Mouse (Mus musculus) stomach, embryonic 15.5 days (tissue): ENCODE measurements around the gene Hdac7. TPM values are rescaled to one million over a fixed set of nuclear protein-coding genes. Genes with fewer than 3 reads are reported as not detected.
A peak's percentile ranks its signal among the peaks of the same experiment; 100 is the strongest.

ENCODE experiments used
- ATAC-seq: fragments of 200-750 bp; cut with Nextera tagmentation; 2 replicates; pipeline ENCODE4 v1.8.0; 2017; ENCODE audit warnings: low read depth, moderate number of reproducible peaks, moderate TSS enrichment; ENCODE audit not compliant: insufficient read depth, low FRiP score
- H3K27ac ChIP-seq: fragments of 300-500 bp; sonication (generic); 2 replicates; pipeline ENCODE4 v1.5.1; 2015; ENCODE audit warnings: mild to moderate bottlenecking, inconsistent platforms
- H3K27me3 ChIP-seq: fragments of 300-500 bp; sonication (generic); replicated peaks from 2 replicates; pipeline ENCODE4 v1.6.1; 2015; ENCODE audit warnings: inconsistent platforms
- H3K36me3 ChIP-seq: fragments of 300-500 bp; sonication (generic); 2 replicates; pipeline ENCODE4 v1.6.1; 2015; ENCODE audit warnings: inconsistent platforms
- H3K4me1 ChIP-seq: fragments of 300-500 bp; sonication (generic); 2 replicates; pipeline ENCODE4 v1.6.1; 2015; ENCODE audit warnings: inconsistent platforms
- H3K4me2 ChIP-seq: fragments of 300-500 bp; sonication (generic); 2 replicates; pipeline ENCODE4 v1.6.1; 2015; ENCODE audit warnings: mild to moderate bottlenecking, inconsistent platforms
- H3K4me3 ChIP-seq: fragments of 300-500 bp; sonication (generic); replicated peaks from 2 replicates; pipeline ENCODE4 v1.5.1; 2015; ENCODE audit warnings: inconsistent platforms
- H3K9ac ChIP-seq: fragments of 300-500 bp; sonication (generic); 2 replicates; pipeline ENCODE4 v1.6.1; 2015; ENCODE audit warnings: inconsistent platforms
- H3K9me3 ChIP-seq: fragments of 300-500 bp; sonication (generic); 2 replicates; pipeline ENCODE4 v1.6.1; 2016; ENCODE audit warnings: inconsistent platforms
- WGBS: fragments of 180-500 bp; shearing (Covaris S2); methylation state at CpG from one replicate; pipeline ENCODE4 v1.1.7; 2015; 5-methylcytosine and 5-hydroxymethylcytosine counted together
- polyA plus RNA-seq: library from polyadenylated mRNA; unstranded; fragments of >200 nt; fragmentation: Nextera tagmentation; extraction: Ambion mirVana; gene quantifications from 2 replicates; pipeline ENCODE4 v1.2.1, GENCODE M21; 2015

Gene Hdac7
- polyA plus RNA-seq, 1 experiment from 2014 or later: 22.1 TPM

GRCm38 (mm10) chr15:97809206-97809605, 35.1 kb downstream of the Hdac7 start:
- no peak overlapping the region for H3K4me3 ChIP-seq
- no peaks in the 10 kb centered on the region for H3K9me3 ChIP-seq
- H3K9ac ChIP-seq: no peak overlapping the region
- H3K4me2 ChIP-seq: no peak overlapping the region
- peaks cover 41% of the 10 kb centered on the region for H3K36me3 ChIP-seq
- H3K4me1 ChIP-seq: peaks cover 24% of the 10 kb centered on the region
- 80% methylated on average over 14 of the region's 14 CpGs for WGBS
- H3K27ac ChIP-seq: no peak overlapping the region
- no peaks in the 10 kb centered on the region for H3K27me3 ChIP-seq
- no peak for ATAC-seq

- Histone ChIP-seq H3K36me3 (peaks cover 41% of the 10 kb centered on the region), H3K4me3 (no peak overlapping the region), H3K27ac (no peak overlapping the region), H3K4me2 (no peak overlapping the region), H3K9ac (no peak overlapping the region), H3K27me3 (no peaks in the 10 kb centered on the region), H3K9me3 (no peaks in the 10 kb centered on the region), H3K4me1 (peaks cover 17% of the 10 kb centered on the region)
- 87% methylated on average over 14 of the region's 14 CpGs for WGBS
- no peak for ATAC-seq
Observed at GRCm38 (mm10) chr15:97808532-97808931, 35.8 kb downstream of the Hdac7 start.

GRCm38 (mm10) chr15:97807867-97808266, 36.4 kb downstream of the Hdac7 start:
- no peaks in the 10 kb centered on the region for H3K9me3 ChIP-seq
- no peaks in the 10 kb centered on the region for H3K27me3 ChIP-seq
- peaks cover 10% of the 10 kb centered on the region for H3K4me1 ChIP-seq
- H3K27ac ChIP-seq: no peak overlapping the region
- 72% methylated on average over 12 of the region's 12 CpGs for WGBS
- no peak overlapping the region for H3K9ac ChIP-seq
- ATAC-seq: no peak
- H3K4me3 ChIP-seq: no peak overlapping the region
- peaks cover 41% of the 10 kb centered on the region for H3K36me3 ChIP-seq
- H3K4me2 ChIP-seq: no peak overlapping the region

GRCm38 (mm10) chr15:97802575-97802974, 41.7 kb downstream of the Hdac7 start:
- WGBS: 36% methylated on average over 13 of the region's 13 CpGs
- H3K36me3 ChIP-seq: peaks cover 32% of the 10 kb centered on the region
- H3K4me3 ChIP-seq: no peak overlapping the region

GRCm38 (mm10) chr15:97801811-97802210, 42.5 kb downstream of the Hdac7 start:
- Histone ChIP-seq H3K9me3 (no peaks in the 10 kb centered on the region), H3K4me1 (0 out of 2 replicates have a peak, but pooled peaks cover 4% of the 10 kb centered on the region), H3K36me3 (peaks cover 24% of the 10 kb centered on the region), H3K4me3 (no peak overlapping the region), H3K4me2 (no peak overlapping the region), H3K27me3 (no peaks in the 10 kb centered on the region), H3K9ac (no peak overlapping the region), H3K27ac (no peak overlapping the region)
- WGBS: 80% methylated on average over 7 of the region's 7 CpGs
- ATAC-seq: no peak

More at GRCm38 (mm10) chr15:97802575-97802974, 41.7 kb downstream of the Hdac7 start:
- no peak overlapping the region for H3K9ac ChIP-seq
- no peaks in the 10 kb centered on the region for H3K9me3 ChIP-seq
- peak; percentile 19; the same call in 1 of the 2 replicates for ATAC-seq
- H3K4me2 ChIP-seq: no peak overlapping the region
- H3K27me3 ChIP-seq: no peaks in the 10 kb centered on the region
- H3K4me1 ChIP-seq: 0 out of 2 replicates have a peak, but pooled peaks cover 4% of the 10 kb centered on the region
- H3K27ac ChIP-seq: no peak overlapping the region

- H3K36me3 ChIP-seq: peaks cover 26% of the 10 kb centered on the region
Observed at GRCm38 (mm10) chr15:97800853-97801252, 43.4 kb downstream of the Hdac7 start.

GRCm38 (mm10) chr15:97799446-97799845, 44.9 kb downstream of the Hdac7 start:
- Histone ChIP-seq H3K4me3 (no peak overlapping the region), H3K36me3 (peaks cover 22% of the 10 kb centered on the region), H3K4me2 (no peak overlapping the region), H3K4me1 (0 out of 2 replicates have a peak, but pooled peaks cover 4% of the 10 kb centered on the region), H3K9me3 (no peaks in the 10 kb centered on the region), H3K27me3 (no peaks in the 10 kb centered on the region), H3K9ac (no peak overlapping the region), H3K27ac (no peak overlapping the region)
- WGBS: 87% methylated on average over 11 of the region's 11 CpGs
- ATAC-seq: no peak

More at GRCm38 (mm10) chr15:97800853-97801252, 43.4 kb downstream of the Hdac7 start:
- no peak overlapping the region for H3K9ac ChIP-seq
- no peaks in the 10 kb centered on the region for H3K27me3 ChIP-seq
- no peak overlapping the region for H3K4me2 ChIP-seq
- H3K4me3 ChIP-seq: no peak overlapping the region
- no peaks in the 10 kb centered on the region for H3K9me3 ChIP-seq
- 88% methylated on average over 13 of the region's 13 CpGs for WGBS
- H3K4me1 ChIP-seq: 0 out of 2 replicates have a peak, but pooled peaks cover 4% of the 10 kb centered on the region
- no peak overlapping the region for H3K27ac ChIP-seq
- ATAC-seq: no peak

- Histone ChIP-seq H3K27me3 (no peaks in the 10 kb centered on the region), H3K9ac (no peak overlapping the region), H3K4me2 (no peak overlapping the region), H3K4me3 (no peak overlapping the region), H3K36me3 (peaks cover 33% of the 10 kb centered on the region), H3K9me3 (no peaks in the 10 kb centered on the region), H3K4me1 (0 out of 2 replicates have a peak, but pooled peaks cover 4% of the 10 kb centered on the region), H3K27ac (no peak overlapping the region)
- ATAC-seq: no peak
- WGBS: 71% methylated on average over 17 of the region's 17 CpGs
Observed at GRCm38 (mm10) chr15:97798134-97798533, 46.2 kb downstream of the Hdac7 start.

GRCm38 (mm10) chr15:97796674-97797310, 47.5 kb downstream of the Hdac7 start:
- H3K36me3 ChIP-seq: peaks cover 34% of the 10 kb centered on the region
- no peak overlapping the region for H3K4me2 ChIP-seq
- no peak overlapping the region for H3K27ac ChIP-seq
- no peak for ATAC-seq
- no peaks in the 10 kb centered on the region for H3K9me3 ChIP-seq
- H3K4me1 ChIP-seq: no peaks in the 10 kb centered on the region
- WGBS: 93% methylated on average over 17 of the region's 17 CpGs
- H3K27me3 ChIP-seq: no peaks in the 10 kb centered on the region
- H3K9ac ChIP-seq: no peak overlapping the region
- no peak overlapping the region for H3K4me3 ChIP-seq

- no peak overlapping the region for H3K4me3 ChIP-seq
- no peak for ATAC-seq
- no peaks in the 10 kb centered on the region for H3K4me1 ChIP-seq
- WGBS: 93% methylated on average over 10 of the region's 10 CpGs
- H3K27ac ChIP-seq: no peak overlapping the region
- H3K36me3 ChIP-seq: peaks cover 39% of the 10 kb centered on the region
- H3K9me3 ChIP-seq: no peaks in the 10 kb centered on the region
- H3K9ac ChIP-seq: no peak overlapping the region
- no peak overlapping the region for H3K4me2 ChIP-seq
- no peaks in the 10 kb centered on the region for H3K27me3 ChIP-seq
Observed at GRCm38 (mm10) chr15:97795559-97796235, 48.6 kb downstream of the Hdac7 start.

GRCm38 (mm10) chr15:97794268-97794667, 50.0 kb downstream of the Hdac7 start:
- Histone ChIP-seq H3K36me3 (peaks cover 31% of the 10 kb centered on the region), H3K9ac (no peak overlapping the region), H3K4me1 (no peaks in the 10 kb centered on the region), H3K27ac (no peak overlapping the region), H3K4me3 (no peak overlapping the region), H3K4me2 (no peak overlapping the region), H3K9me3 (no peaks in the 10 kb centered on the region), H3K27me3 (no peaks in the 10 kb centered on the region)
- ATAC-seq: no peak
- 73% methylated on average over 5 of the region's 5 CpGs for WGBS

GRCm38 (mm10) chr15:97793386-97794153, 50.7 kb downstream of the Hdac7 start:
- Histone ChIP-seq H3K9ac (no peak overlapping the region), H3K9me3 (no peaks in the 10 kb centered on the region), H3K36me3 (peaks cover 31% of the 10 kb centered on the region), H3K4me2 (no peak overlapping the region), H3K4me3 (no peak overlapping the region), H3K27me3 (no peaks in the 10 kb centered on the region), H3K4me1 (peaks cover 6% of the 10 kb centered on the region), H3K27ac (no peak overlapping the region)
- WGBS: 89% methylated on average over 18 of the region's 18 CpGs
- ATAC-seq: no peak
